Mouse (Mus musculus): ENCODE measurements around the gene Epb41. TPM values are rescaled to one million over a fixed set of nuclear protein-coding genes. Genes with fewer than 3 reads are reported as not detected.

The Epb41 gene
- 139 and 141 TPM in 2 replicates for polyA plus RNA-seq (2014; fragmentation: Nextera tagmentation; extraction: Ambion mirVana)

DNA sequence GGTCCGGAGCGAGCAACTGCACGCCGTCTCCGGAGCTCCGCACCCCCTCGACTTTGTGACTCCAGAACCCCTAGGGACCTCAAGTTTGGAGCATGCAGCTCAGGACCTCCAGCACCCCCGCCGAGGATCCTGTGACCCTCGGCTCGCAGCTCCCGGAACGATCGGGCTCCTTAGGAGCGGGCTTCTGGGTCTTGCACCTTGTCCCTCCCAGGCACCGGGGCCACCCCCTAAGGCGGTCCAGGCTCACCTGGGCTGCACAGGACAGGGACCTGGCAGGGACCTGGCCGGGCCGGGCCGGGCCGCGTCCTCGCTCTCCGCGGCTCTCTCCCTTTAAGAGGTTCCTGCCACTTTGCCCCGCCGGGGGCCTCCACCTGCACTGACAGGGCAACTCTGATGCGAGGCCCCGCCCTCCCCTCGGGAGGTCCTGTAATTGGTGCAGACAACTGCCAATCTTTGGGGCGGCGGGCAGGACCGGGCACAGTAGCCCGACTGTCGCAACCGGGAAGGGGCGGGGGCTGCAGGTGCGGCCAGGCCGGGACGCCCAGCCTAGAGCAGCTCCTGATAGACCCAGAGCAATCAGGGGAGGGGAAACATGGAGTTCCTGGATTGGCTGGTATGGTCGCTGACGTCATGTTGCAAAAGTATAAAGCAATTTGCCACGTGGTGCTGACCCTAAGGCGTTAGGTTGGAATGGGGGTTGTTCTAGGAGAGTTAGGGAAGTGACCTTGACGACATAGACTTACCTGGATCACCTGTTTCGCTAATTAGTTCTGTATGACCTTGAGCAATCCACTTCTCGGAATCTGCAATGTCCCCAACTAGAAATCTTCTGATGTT lies at the start of gene Epb41:
Epb41 (minus strand) TSS at position 389 of the 837 bp plus-strand sequence.
- ATAC-seq (replicated peaks; ENCODE audit: insufficient number of reproducible peaks, low FRiP score, low TSS enrichment, low read depth) (peak; percentile 94), DNase-seq (ENCODE audit: low spot score) (peak; percentile 93)
- H3K4me1 ChIP-seq (ENCODE audit: control insufficient read depth, insufficient read depth, low read length), result peaks cover 2% of the 10 kb centered on the region
- H3K27me3 ChIP-seq (ENCODE audit: control insufficient read depth, insufficient read depth, low read length), result no peaks in the 10 kb centered on the region
- 2% methylated on average over 47 of the region's 47 CpGs for WGBS
- no peak within 1 kb of the TSS for H3K27ac ChIP-seq (replicated peaks; ENCODE audit: low read depth, low read length)
- H3K4me3 ChIP-seq (ENCODE audit: low read depth, low read length), result peak within 1 kb of the TSS; percentile 77
- H3K4me2 ChIP-seq (ENCODE audit: low read depth, low read length), result peak within 1 kb of the TSS; percentile 99
- H3K36me3 ChIP-seq (replicated peaks; ENCODE audit: control insufficient read depth, insufficient read depth, low read depth, low read length), result no peaks in the 10 kb centered on the region
- no peaks in the 10 kb centered on the region for H3K9me3 ChIP-seq (replicated peaks; ENCODE audit: control insufficient read depth, low read length)
- H3K9ac ChIP-seq (replicated peaks; ENCODE audit: low read length), result peak within 1 kb of the TSS; percentile 72

DNA sequence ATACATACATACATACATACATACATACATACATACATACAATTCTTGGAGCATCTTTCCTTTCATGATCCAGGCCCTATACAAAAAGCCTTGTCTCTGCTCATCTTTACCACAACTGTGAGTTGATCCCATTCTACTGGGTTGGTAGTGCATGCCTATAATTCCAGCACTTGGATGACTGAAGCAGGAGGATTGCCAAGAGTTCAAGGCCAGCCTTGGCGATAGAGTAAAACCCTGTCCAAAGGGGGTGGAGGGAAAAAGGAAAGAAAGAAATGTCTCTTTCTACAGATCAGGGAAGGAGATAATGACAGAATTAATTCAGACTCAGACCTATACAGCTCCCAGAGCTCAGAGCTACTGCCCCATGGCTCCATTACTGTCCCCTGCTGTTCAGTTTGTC lies 48.0 kb upstream of the Epb41 start:
- H3K4me3 ChIP-seq (ENCODE audit: low read depth, low read length), result no peak overlapping the region
- H3K36me3 ChIP-seq (replicated peaks; ENCODE audit: control insufficient read depth, insufficient read depth, low read depth, low read length), result no peaks in the 10 kb centered on the region
- 100% methylated on average over 1 of the region's 1 CpGs for WGBS
- H3K27ac ChIP-seq (replicated peaks; ENCODE audit: low read depth, low read length), result no peak overlapping the region
- H3K9ac ChIP-seq (replicated peaks; ENCODE audit: low read length), result no peak overlapping the region
- ATAC-seq (replicated peaks; ENCODE audit: insufficient number of reproducible peaks, low FRiP score, low TSS enrichment, low read depth), result no peak
- DNase-seq (ENCODE audit: low spot score), result no peak
- no peaks in the 10 kb centered on the region for H3K9me3 ChIP-seq (replicated peaks; ENCODE audit: control insufficient read depth, low read length)
- H3K4me1 ChIP-seq (ENCODE audit: control insufficient read depth, insufficient read depth, low read length), result no peaks in the 10 kb centered on the region
- no peaks in the 10 kb centered on the region for H3K27me3 ChIP-seq (ENCODE audit: control insufficient read depth, insufficient read depth, low read length)
- no peak overlapping the region for H3K4me2 ChIP-seq (ENCODE audit: low read depth, low read length)

- H3K4me2 ChIP-seq (ENCODE audit: low read depth, low read length), result no peak overlapping the region
- H3K36me3 ChIP-seq (replicated peaks; ENCODE audit: control insufficient read depth, insufficient read depth, low read depth, low read length), result no peaks in the 10 kb centered on the region
- no peak for ATAC-seq (replicated peaks; ENCODE audit: insufficient number of reproducible peaks, low FRiP score, low TSS enrichment, low read depth)
- WGBS, result 86% methylated on average over 5 of the region's 5 CpGs
- H3K27ac ChIP-seq (replicated peaks; ENCODE audit: low read depth, low read length), result no peak overlapping the region
- no peak overlapping the region for H3K4me3 ChIP-seq (ENCODE audit: low read depth, low read length)
- no peak overlapping the region for H3K9ac ChIP-seq (replicated peaks; ENCODE audit: low read length)
- DNase-seq (ENCODE audit: low spot score), result no peak
- no peaks in the 10 kb centered on the region for H3K27me3 ChIP-seq (ENCODE audit: control insufficient read depth, insufficient read depth, low read length)
- no peaks in the 10 kb centered on the region for H3K9me3 ChIP-seq (replicated peaks; ENCODE audit: control insufficient read depth, low read length)
- no peaks in the 10 kb centered on the region for H3K4me1 ChIP-seq (ENCODE audit: control insufficient read depth, insufficient read depth, low read length)
These were observed 46.6 kb upstream of the Epb41 start for GRCm38 (mm10) chr4:132121674-132122073.

GRCm38 (mm10) chr4:132119566-132119965 lies 44.4 kb upstream of the Epb41 start:
- DNase-seq (ENCODE audit: low spot score) (no peak), ATAC-seq (replicated peaks; ENCODE audit: insufficient number of reproducible peaks, low FRiP score, low TSS enrichment, low read depth) (no peak)
- Histone ChIP-seq H3K36me3 (replicated peaks; ENCODE audit: control insufficient read depth, insufficient read depth, low read depth, low read length) (no peaks in the 10 kb centered on the region), H3K27me3 (ENCODE audit: control insufficient read depth, insufficient read depth, low read length) (no peaks in the 10 kb centered on the region), H3K9ac (replicated peaks; ENCODE audit: low read length) (peak overlapping the region; percentile 32; the same call in 1 of the 2 replicates), H3K27ac (replicated peaks; ENCODE audit: low read depth, low read length) (no peak overlapping the region), H3K4me2 (ENCODE audit: low read depth, low read length) (no peak overlapping the region), H3K9me3 (replicated peaks; ENCODE audit: control insufficient read depth, low read length) (no peaks in the 10 kb centered on the region), H3K4me3 (ENCODE audit: low read depth, low read length) (no peak overlapping the region), H3K4me1 (ENCODE audit: control insufficient read depth, insufficient read depth, low read length) (no peaks in the 10 kb centered on the region)
- 62% methylated on average over 9 of the region's 9 CpGs for WGBS

GRCm38 (mm10) chr4:132116315-132116714 lies 41.2 kb upstream of the Epb41 start:
- Histone ChIP-seq H3K27me3 (ENCODE audit: control insufficient read depth, insufficient read depth, low read length) (peaks cover 6% of the 10 kb centered on the region), H3K27ac (replicated peaks; ENCODE audit: low read depth, low read length) (no peak overlapping the region), H3K4me1 (ENCODE audit: control insufficient read depth, insufficient read depth, low read length) (no peaks in the 10 kb centered on the region), H3K4me3 (ENCODE audit: low read depth, low read length) (no peak overlapping the region), H3K9me3 (replicated peaks; ENCODE audit: control insufficient read depth, low read length) (no peaks in the 10 kb centered on the region), H3K4me2 (ENCODE audit: low read depth, low read length) (no peak overlapping the region), H3K9ac (replicated peaks; ENCODE audit: low read length) (no peak overlapping the region), H3K36me3 (replicated peaks; ENCODE audit: control insufficient read depth, insufficient read depth, low read depth, low read length) (no peaks in the 10 kb centered on the region)
- DNase-seq (ENCODE audit: low spot score) (no peak), ATAC-seq (replicated peaks; ENCODE audit: insufficient number of reproducible peaks, low FRiP score, low TSS enrichment, low read depth) (no peak)
- 78% methylated on average over 4 of the region's 4 CpGs for WGBS

GRCm38 (mm10) chr4:132113411-132114095 lies 38.4 kb upstream of the Epb41 start:
- Histone ChIP-seq H3K4me2 (ENCODE audit: low read depth, low read length) (peak overlapping the region; percentile 63), H3K9ac (replicated peaks; ENCODE audit: low read length) (peak overlapping the region; percentile 39), H3K4me3 (ENCODE audit: low read depth, low read length) (peak overlapping the region; percentile 19; the same call in 1 of the 2 replicates), H3K27ac (replicated peaks; ENCODE audit: low read depth, low read length) (no peak overlapping the region), H3K36me3 (replicated peaks; ENCODE audit: control insufficient read depth, insufficient read depth, low read depth, low read length) (no peaks in the 10 kb centered on the region), H3K9me3 (replicated peaks; ENCODE audit: control insufficient read depth, low read length) (no peaks in the 10 kb centered on the region), H3K4me1 (ENCODE audit: control insufficient read depth, insufficient read depth, low read length) (no peaks in the 10 kb centered on the region), H3K27me3 (ENCODE audit: control insufficient read depth, insufficient read depth, low read length) (peaks cover 6% of the 10 kb centered on the region)
- DNase-seq (ENCODE audit: low spot score) (peak; percentile 28), ATAC-seq (replicated peaks; ENCODE audit: insufficient number of reproducible peaks, low FRiP score, low TSS enrichment, low read depth) (0 out of 2 replicates have a peak, but pooled peaks have one; percentile 48)
- 39% methylated on average over 53 of the region's 53 CpGs for WGBS

DNA sequence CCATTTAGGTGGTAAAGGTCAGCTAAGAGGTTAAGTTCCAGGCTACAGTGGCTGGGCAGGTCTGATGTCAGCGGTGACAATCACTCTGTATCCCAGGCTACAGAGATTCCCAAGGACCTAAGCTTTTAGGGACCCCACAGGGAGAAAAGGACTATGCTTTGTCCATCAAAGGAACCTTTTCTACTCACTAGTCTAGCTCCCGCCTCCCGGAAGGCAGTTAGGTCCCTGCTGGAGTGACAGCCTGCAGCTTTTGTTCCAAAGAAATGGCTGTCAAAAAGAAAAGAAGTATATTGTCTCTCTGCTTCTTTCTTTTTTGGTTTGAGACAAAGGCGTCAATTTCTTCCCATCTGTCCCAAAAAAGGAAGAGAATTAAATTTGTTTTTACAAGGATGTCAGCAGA lies 36.1 kb upstream of the Epb41 start:
- H3K4me1 ChIP-seq (ENCODE audit: control insufficient read depth, insufficient read depth, low read length), result no peaks in the 10 kb centered on the region
- H3K9ac ChIP-seq (replicated peaks; ENCODE audit: low read length), result no peak overlapping the region
- H3K4me3 ChIP-seq (ENCODE audit: low read depth, low read length), result no peak overlapping the region
- ATAC-seq (replicated peaks; ENCODE audit: insufficient number of reproducible peaks, low FRiP score, low TSS enrichment, low read depth), result no peak
- 40% methylated on average over 4 of the region's 4 CpGs for WGBS
- DNase-seq (ENCODE audit: low spot score), result no peak
- H3K27me3 ChIP-seq (ENCODE audit: control insufficient read depth, insufficient read depth, low read length), result peaks cover 6% of the 10 kb centered on the region
- no peaks in the 10 kb centered on the region for H3K9me3 ChIP-seq (replicated peaks; ENCODE audit: control insufficient read depth, low read length)
- no peak overlapping the region for H3K4me2 ChIP-seq (ENCODE audit: low read depth, low read length)
- no peaks in the 10 kb centered on the region for H3K36me3 ChIP-seq (replicated peaks; ENCODE audit: control insufficient read depth, insufficient read depth, low read depth, low read length)
- no peak overlapping the region for H3K27ac ChIP-seq (replicated peaks; ENCODE audit: low read depth, low read length)

GRCm38 (mm10) chr4:132108221-132108620 lies 33.1 kb upstream of the Epb41 start:
- no peak for DNase-seq (ENCODE audit: low spot score)
- peaks cover 2% of the 10 kb centered on the region for H3K27me3 ChIP-seq (ENCODE audit: control insufficient read depth, insufficient read depth, low read length)
- no peak for ATAC-seq (replicated peaks; ENCODE audit: insufficient number of reproducible peaks, low FRiP score, low TSS enrichment, low read depth)
- no peaks in the 10 kb centered on the region for H3K9me3 ChIP-seq (replicated peaks; ENCODE audit: control insufficient read depth, low read length)
- H3K4me2 ChIP-seq (ENCODE audit: low read depth, low read length), result no peak overlapping the region
- no peaks in the 10 kb centered on the region for H3K36me3 ChIP-seq (replicated peaks; ENCODE audit: control insufficient read depth, insufficient read depth, low read depth, low read length)
- no peak overlapping the region for H3K4me3 ChIP-seq (ENCODE audit: low read depth, low read length)
- no peak overlapping the region for H3K27ac ChIP-seq (replicated peaks; ENCODE audit: low read depth, low read length)
- H3K9ac ChIP-seq (replicated peaks; ENCODE audit: low read length), result no peak overlapping the region
- H3K4me1 ChIP-seq (ENCODE audit: control insufficient read depth, insufficient read depth, low read length), result no peaks in the 10 kb centered on the region
- WGBS, result 95% methylated on average over 7 of the region's 7 CpGs
